Mouse (Mus musculus) intestine, embryonic 15.5 days (tissue): ENCODE results near the gene Nudt8. TPM values are rescaled to one million over a fixed set of nuclear protein-coding genes. Genes with fewer than 3 reads are reported as not detected.
"Not testable (repeated sequence)": the region's sequence is repeated elsewhere in the genome, so short reads cannot be mapped to it uniquely, and the experiment has no call there.

Experiments
- ATAC-seq: fragments of 200-750 bp; cut with Nextera tagmentation; 2 replicates; pipeline ENCODE4 v1.8.0; 2017; ENCODE audit warnings: moderate TSS enrichment, moderate library complexity
- H3K27ac ChIP-seq: fragments of 300-500 bp; sonication (generic); 2 replicates; pipeline ENCODE4 v1.5.1; 2015; ENCODE audit warnings: mild to moderate bottlenecking, inconsistent platforms
- H3K27me3 ChIP-seq: fragments of 300-500 bp; sonication (generic); replicated peaks from 2 replicates; pipeline ENCODE4 v1.6.1; 2015; ENCODE audit warnings: inconsistent platforms
- H3K36me3 ChIP-seq: fragments of 300-500 bp; sonication (generic); 2 replicates; pipeline ENCODE4 v1.6.1; 2015; ENCODE audit warnings: inconsistent platforms
- H3K4me1 ChIP-seq: fragments of 300-500 bp; sonication (generic); replicated peaks from 2 replicates; pipeline ENCODE4 v1.6.1; 2015; ENCODE audit warnings: inconsistent platforms
- H3K4me2 ChIP-seq: fragments of 300-500 bp; sonication (generic); replicated peaks from 2 replicates; pipeline ENCODE4 v1.6.1; 2015; ENCODE audit warnings: mild to moderate bottlenecking, inconsistent platforms
- H3K4me3 ChIP-seq: fragments of 300-500 bp; sonication (generic); replicated peaks from 2 replicates; pipeline ENCODE4 v1.5.1; 2015; ENCODE audit warnings: inconsistent platforms
- H3K9ac ChIP-seq: fragments of 300-500 bp; sonication (generic); 2 replicates; pipeline ENCODE4 v1.6.1; 2015; ENCODE audit warnings: inconsistent platforms
- H3K9me3 ChIP-seq: fragments of 300-500 bp; sonication (generic); 2 replicates; pipeline ENCODE4 v1.6.1; 2016; ENCODE audit warnings: inconsistent platforms
- WGBS: fragments of 180-500 bp; shearing (Covaris S2); methylation state at CpG from one replicate; pipeline ENCODE4 v1.1.7; 2015; 5-methylcytosine and 5-hydroxymethylcytosine counted together
- polyA plus RNA-seq: library from polyadenylated mRNA; unstranded; fragments of >200 nt; fragmentation: Nextera tagmentation; extraction: Ambion mirVana; gene quantifications from 2 replicates; pipeline ENCODE4 v1.2.1, GENCODE M21; 2015

Nudt8 gene
- polyA plus RNA-seq, 1 experiment from 2014 or later: 33.8 TPM

DNA sequence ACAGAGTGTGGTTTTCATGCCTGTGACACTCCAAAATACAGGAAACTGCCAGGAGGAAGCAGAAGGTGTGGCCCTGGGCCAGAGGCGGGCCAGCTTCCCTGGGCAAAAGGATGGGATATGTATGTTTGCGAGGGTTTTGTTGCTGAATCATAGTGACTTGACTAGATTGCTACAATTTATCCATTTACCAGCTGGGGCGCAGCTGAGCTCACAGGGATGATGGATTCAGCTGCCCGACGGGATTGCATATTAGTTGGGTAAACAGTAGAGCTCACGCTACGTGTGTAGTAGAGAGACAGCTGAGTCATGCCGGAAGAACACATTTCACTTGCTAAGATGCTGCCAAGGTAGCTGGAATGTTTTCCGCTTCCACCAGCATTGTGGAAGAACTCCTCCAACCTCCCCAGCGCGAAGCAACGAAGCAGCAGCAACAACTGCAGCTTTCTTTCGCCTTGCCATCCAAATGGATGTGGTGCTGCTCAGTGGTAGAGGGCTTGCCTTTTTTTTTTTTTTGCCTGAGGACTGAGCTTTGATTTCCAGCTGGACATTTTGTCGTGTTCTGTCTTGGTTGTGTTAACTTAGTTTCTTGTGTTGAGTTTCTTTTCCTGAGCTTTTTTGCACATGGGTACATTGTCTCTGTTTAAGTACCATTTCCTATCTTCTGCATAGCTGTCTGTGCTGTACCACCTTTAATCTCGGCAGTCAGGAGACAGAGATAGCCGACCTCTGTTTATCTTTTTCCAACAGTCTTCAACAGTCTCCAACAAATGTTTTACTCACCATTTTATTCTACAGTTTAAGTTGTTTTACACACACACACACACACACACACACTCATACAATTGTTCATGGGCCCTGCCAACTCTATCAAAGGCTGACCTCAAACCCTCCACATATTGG lies 45.8 kb downstream of the Nudt8 start, which contains the start of gene Gstp2:
TSS of gene Gstp2 (minus strand) at position 58 of the 900 bp plus-strand sequence.
- WGBS: 24% methylated on average over 16 of the region's 16 CpGs

DNA sequence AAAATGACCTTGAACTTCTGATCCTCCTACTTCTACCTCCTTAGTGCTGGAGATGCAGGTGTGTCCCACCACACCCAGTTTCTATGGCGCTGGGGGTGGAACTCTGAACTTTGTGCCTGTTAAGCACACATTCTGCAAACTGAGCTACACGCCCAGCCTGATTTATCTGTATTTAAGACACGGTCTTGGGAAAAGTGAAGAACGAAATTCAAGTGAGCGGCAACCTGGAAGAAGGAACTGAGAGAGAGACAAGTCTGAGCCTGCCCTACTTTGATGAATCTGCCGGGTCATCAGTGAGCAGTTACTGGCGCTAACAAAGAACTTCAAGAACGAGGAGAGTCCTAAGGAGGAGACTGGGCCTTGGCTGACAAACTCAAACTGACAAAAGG lies 46.5 kb downstream of the Nudt8 start:
- ATAC-seq: peak; percentile 82
- Histone ChIP-seq H3K9ac (no peak overlapping the region), H3K27me3 (no peaks in the 10 kb centered on the region), H3K4me2 (peak overlapping the region; percentile 46; the same call in 1 of the 2 replicates), H3K4me1 (peaks cover 8% of the 10 kb centered on the region), H3K27ac (peak overlapping the region; percentile 88), H3K36me3 (no peaks in the 10 kb centered on the region), H3K9me3 (no peaks in the 10 kb centered on the region), H3K4me3 (no peak overlapping the region)
- WGBS: 58% methylated on average over 8 of the region's 8 CpGs

More for the DNA sequence above, 45.8 kb downstream of the Nudt8 start, which contains the start of gene Gstp2:
- peak; percentile 81 for ATAC-seq
- Histone ChIP-seq H3K4me2 (peak within 1 kb of the TSS; percentile 46), H3K27ac (peak within 1 kb of the TSS; percentile 88), H3K9ac (no peak within 1 kb of the TSS; the same call in 1 of the 2 replicates), H3K36me3 (no peaks in the 10 kb centered on the region), H3K9me3 (no peaks in the 10 kb centered on the region), H3K4me1 (peaks cover 8% of the 10 kb centered on the region), H3K4me3 (no peak within 1 kb of the TSS), H3K27me3 (no peaks in the 10 kb centered on the region)

DNA sequence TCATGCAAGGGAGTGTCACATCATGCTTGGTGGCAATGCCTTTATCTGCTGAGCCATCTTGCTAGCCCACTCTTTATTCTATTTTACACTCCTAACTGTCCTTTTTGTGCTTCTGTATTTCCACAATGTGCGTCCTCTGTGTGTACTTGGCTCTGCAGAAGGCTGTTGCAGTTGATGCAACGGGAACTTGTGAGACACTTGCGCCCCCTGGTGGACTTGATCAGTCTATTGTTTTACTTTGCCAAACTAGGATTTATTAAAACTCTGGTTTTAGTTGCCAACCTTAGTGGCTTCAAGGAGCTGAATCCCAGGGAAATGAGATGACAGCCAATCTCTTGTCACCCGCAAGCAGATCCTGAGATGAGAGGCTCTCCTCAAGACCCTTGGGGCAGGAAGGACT lies 47.5 kb downstream of the Nudt8 start:
- 21% methylated on average over 4 of the region's 4 CpGs for WGBS
- Histone ChIP-seq H3K9ac (no peak overlapping the region), H3K4me3 (no peak overlapping the region), H3K9me3 (no peaks in the 10 kb centered on the region), H3K4me1 (peaks cover 8% of the 10 kb centered on the region), H3K27ac (no peak overlapping the region), H3K4me2 (no peak overlapping the region), H3K36me3 (no peaks in the 10 kb centered on the region), H3K27me3 (no peaks in the 10 kb centered on the region)
- ATAC-seq: no peak

DNA sequence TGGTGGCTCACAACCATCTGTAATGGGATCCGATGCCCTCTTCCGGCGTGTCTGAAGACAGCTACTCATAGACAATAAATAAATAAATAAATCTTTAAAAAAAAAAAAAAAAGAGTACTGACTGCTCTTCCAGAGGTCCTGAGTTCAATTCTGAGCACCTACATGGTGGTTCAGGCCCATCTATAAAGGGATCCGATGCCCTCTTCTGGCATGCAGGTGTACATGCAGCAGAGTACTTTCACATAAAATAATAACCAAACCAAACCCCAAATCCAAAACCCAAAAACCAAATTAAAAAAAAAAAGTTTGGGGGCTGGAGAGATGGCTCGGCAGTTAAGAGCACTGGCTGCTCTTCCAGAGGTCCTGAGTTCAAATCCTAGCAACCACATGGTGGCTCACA lies 48.7 kb downstream of the Nudt8 start:
- not testable (repeated sequence) for H3K9ac ChIP-seq, H3K4me1 ChIP-seq, H3K4me3 ChIP-seq, H3K27me3 ChIP-seq, H3K4me2 ChIP-seq, H3K9me3 ChIP-seq, H3K27ac ChIP-seq, H3K36me3 ChIP-seq, ATAC-seq
- WGBS: 83% methylated on average over 5 of the region's 5 CpGs

DNA sequence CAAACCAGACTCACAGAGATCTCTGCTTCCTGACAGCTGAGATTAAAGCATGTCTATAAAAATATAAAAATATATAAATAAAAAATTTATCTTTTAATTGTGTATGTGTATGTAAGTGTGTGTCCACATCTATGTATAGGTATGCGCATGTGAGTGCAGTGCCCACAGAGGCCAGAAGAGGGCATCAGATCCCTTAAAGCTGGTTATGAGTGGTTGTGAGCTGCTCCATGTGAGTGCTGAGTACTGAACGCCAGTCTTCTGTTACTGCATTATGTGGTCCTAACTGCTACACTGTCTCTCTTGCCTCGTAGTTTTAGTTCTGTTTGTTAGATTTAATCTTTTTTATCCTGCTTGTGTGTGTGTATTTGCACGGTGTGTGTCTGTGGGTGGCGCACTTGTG lies 50.6 kb downstream of the Nudt8 start:
- H3K27me3 ChIP-seq: no peaks in the 10 kb centered on the region
- no peak overlapping the region for H3K4me2 ChIP-seq
- no peaks in the 10 kb centered on the region for H3K9me3 ChIP-seq
- H3K9ac ChIP-seq: no peak overlapping the region
- ATAC-seq: no peak
- no peak overlapping the region for H3K4me3 ChIP-seq
- 93% methylated on average over 5 of the region's 5 CpGs for WGBS
- H3K36me3 ChIP-seq: no peaks in the 10 kb centered on the region
- H3K4me1 ChIP-seq: peaks cover 9% of the 10 kb centered on the region
- no peak overlapping the region for H3K27ac ChIP-seq

Other genes with a start within 250 kb of the Nudt8 start
- gene Kmt5b, start 233.2 kb upstream of the Nudt8 start, polyA plus RNA-seq: 21.8 and 22.0 TPM in 2 replicates
- 63.3 and 68.5 TPM in 2 replicates for gene Chka, start 148.8 kb upstream of the Nudt8 start, polyA plus RNA-seq
- gene Tcirg1, start 93.4 kb upstream of the Nudt8 start, polyA plus RNA-seq: 50.9 and 56.3 TPM in 2 replicates
- gene Ndufs8, start 87.8 kb upstream of the Nudt8 start, polyA plus RNA-seq: 342 and 413 TPM in 2 replicates
- gene Aldh3b1, start 70.8 kb upstream of the Nudt8 start, polyA plus RNA-seq: 2.3 and 2.4 TPM in 2 replicates
- 20.2 and 21.8 TPM in 2 replicates for gene Unc93b1, start 65.4 kb upstream of the Nudt8 start, polyA plus RNA-seq
- not detected in 2 replicates for gene Aldh3b3, start 41.9 kb upstream of the Nudt8 start, polyA plus RNA-seq
- 0.78 and 0.84 TPM in 2 replicates for gene Aldh3b2, start 28.3 kb upstream of the Nudt8 start, polyA plus RNA-seq
- 12.8 and 14.2 TPM in 2 replicates for gene Acy3, start 14.0 kb upstream of the Nudt8 start, polyA plus RNA-seq
- gene Tbx10, start 7.8 kb upstream of the Nudt8 start, polyA plus RNA-seq: 0.35 and 0.38 TPM in 2 replicates
- gene Gm49405, start within 50 bp of the Nudt8 start, polyA plus RNA-seq: 2.1 and 2.6 TPM in 2 replicates
- gene Doc2g, start 2.7 kb downstream of the Nudt8 start, polyA plus RNA-seq: 2.8 and 3.8 TPM in 2 replicates
- gene Ndufv1, start 12.2 kb downstream of the Nudt8 start, polyA plus RNA-seq: 241 and 274 TPM in 2 replicates
- gene Gstp1, start 37.4 kb downstream of the Nudt8 start, polyA plus RNA-seq: 973 and 1,014 TPM in 2 replicates
- 24.3 and 35.8 TPM in 2 replicates for gene Gstp2, start 45.4 kb downstream of the Nudt8 start, polyA plus RNA-seq
- gene Gstp3, start 59.0 kb downstream of the Nudt8 start, polyA plus RNA-seq: 6.9 and 9.2 TPM in 2 replicates
- gene Cabp2, start 81.0 kb downstream of the Nudt8 start, polyA plus RNA-seq: 1.7 and 2.8 TPM in 2 replicates
- 127 and 147 TPM in 2 replicates for gene Cdk2ap2, start 96.6 kb downstream of the Nudt8 start, polyA plus RNA-seq
- 13.8 and 20.9 TPM in 2 replicates for gene Pitpnm1, start 99.4 kb downstream of the Nudt8 start, polyA plus RNA-seq
- 75.0 and 80.7 TPM in 2 replicates for gene Aip, start 125.3 kb downstream of the Nudt8 start, polyA plus RNA-seq
- gene Gpr152, start 139.2 kb downstream of the Nudt8 start, polyA plus RNA-seq: not detected in 2 replicates
- 0.09 and 0.19 TPM in 2 replicates for gene Cabp4, start 143.5 kb downstream of the Nudt8 start, polyA plus RNA-seq
- 207 and 214 TPM in 2 replicates for gene Coro1b, start 148.0 kb downstream of the Nudt8 start, polyA plus RNA-seq
- gene Ptprcap, start 153.0 kb downstream of the Nudt8 start, polyA plus RNA-seq: 3.9 and 5.4 TPM in 2 replicates
- gene Rps6kb2, start 162.8 kb downstream of the Nudt8 start, polyA plus RNA-seq: 40.7 and 41.9 TPM in 2 replicates
- gene Carns1, start 174.9 kb downstream of the Nudt8 start, polyA plus RNA-seq: 1.7 and 2.0 TPM in 2 replicates
- gene Tbc1d10c, start 190.7 kb downstream of the Nudt8 start, polyA plus RNA-seq: 3.5 TPM in 2 replicates
- 757 and 779 TPM in 2 replicates for gene Ppp1ca, start 191.5 kb downstream of the Nudt8 start, polyA plus RNA-seq
- gene Rad9a, start 201.1 kb downstream of the Nudt8 start, polyA plus RNA-seq: 29.3 and 30.5 TPM in 2 replicates
- 5.7 and 5.9 TPM in 2 replicates for gene Clcf1, start 213.7 kb downstream of the Nudt8 start, polyA plus RNA-seq
- gene AC109138.7, start 213.8 kb downstream of the Nudt8 start, polyA plus RNA-seq: not detected in 2 replicates
- 35.0 and 40.8 TPM in 2 replicates for gene Pold4, start 231.3 kb downstream of the Nudt8 start, polyA plus RNA-seq